Mouse (Mus musculus): ENCODE results near the gene Hbb-bs. TPM values are rescaled to one million over a fixed set of nuclear protein-coding genes. Genes with fewer than 3 reads are reported as not detected.
A peak's percentile ranks its signal among the peaks of the same experiment; 100 is the strongest.
"Not testable (repeated sequence)": the region's sequence is repeated elsewhere in the genome, so short reads cannot be mapped to it uniquely, and the experiment has no call there.

The Hbb-bs gene
- 1,000 to 10,000 TPM; 1,998 to 3,266 TPM for total RNA-seq (2021)
- long read RNA-seq, experiment 1, transcript Hbb-bs-201 (3 exons, 628 nt): major isoform, 1,213 of 1,263 reads
- long read RNA-seq, experiment 1, transcript Hbb-bs-202 (2 exons, 344 nt): minor isoform, 18 of 1,263 reads
- long read RNA-seq, experiment 1, partial matches to known transcripts: 0 of 1,263 reads
- long read RNA-seq, experiment 1, other reads (novel, unspliced or antisense): 32 of 1,263 reads
- long read RNA-seq, experiment 2, transcript Hbb-bs-201 (3 exons, 628 nt): major isoform, 490 of 529 reads
- long read RNA-seq, experiment 2, transcript Hbb-bs-202 (2 exons, 344 nt): minor isoform, 13 of 529 reads
- long read RNA-seq, experiment 2, partial matches to known transcripts: 1 of 529 reads
- long read RNA-seq, experiment 2, other reads (novel, unspliced or antisense): 25 of 529 reads

DNA sequence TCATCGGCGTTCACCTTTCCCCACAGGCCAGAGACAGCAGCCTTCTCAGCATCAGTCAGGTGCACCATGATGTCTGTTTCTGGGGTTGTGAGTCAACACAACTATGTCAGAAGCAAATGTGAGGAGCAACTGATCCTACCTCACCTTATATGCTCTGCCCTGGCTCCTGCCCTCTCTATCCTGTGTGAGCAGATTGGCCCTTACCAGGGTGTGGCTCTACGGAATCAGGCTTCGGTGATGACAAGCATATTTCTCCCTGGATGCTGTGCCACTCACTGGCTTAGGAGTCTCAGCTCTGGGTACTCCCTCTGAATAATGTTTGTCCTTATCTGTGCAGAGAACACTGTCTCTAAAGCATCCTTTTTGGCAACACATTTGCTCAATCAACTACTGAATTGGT, at the start of gene Hbb-bs:
Gene Hbb-bs (minus strand): TSS at position 289 of the 400 bp plus-strand sequence.
- no peak for DNase-seq

DNA sequence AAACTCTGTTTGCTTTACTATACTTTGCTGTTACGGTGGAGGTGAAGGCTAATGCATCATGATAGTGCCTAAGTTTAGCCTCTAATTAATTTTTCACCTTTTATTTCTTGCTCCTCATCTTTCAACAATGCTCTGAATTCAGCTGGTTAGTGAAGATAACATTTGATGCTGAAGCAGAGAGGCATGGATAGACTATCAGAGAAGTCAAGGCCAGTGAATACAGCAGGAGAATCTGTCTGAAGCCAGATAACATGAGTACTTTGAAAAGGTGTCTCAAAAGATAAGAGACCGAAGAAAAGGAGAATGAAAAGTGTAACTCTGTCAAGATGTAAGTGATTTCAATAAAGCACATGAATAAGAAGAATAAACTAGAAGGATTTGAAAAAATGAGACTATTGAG, 49.2 kb upstream of the Hbb-bs start:
- DNase-seq: no peak

DNA sequence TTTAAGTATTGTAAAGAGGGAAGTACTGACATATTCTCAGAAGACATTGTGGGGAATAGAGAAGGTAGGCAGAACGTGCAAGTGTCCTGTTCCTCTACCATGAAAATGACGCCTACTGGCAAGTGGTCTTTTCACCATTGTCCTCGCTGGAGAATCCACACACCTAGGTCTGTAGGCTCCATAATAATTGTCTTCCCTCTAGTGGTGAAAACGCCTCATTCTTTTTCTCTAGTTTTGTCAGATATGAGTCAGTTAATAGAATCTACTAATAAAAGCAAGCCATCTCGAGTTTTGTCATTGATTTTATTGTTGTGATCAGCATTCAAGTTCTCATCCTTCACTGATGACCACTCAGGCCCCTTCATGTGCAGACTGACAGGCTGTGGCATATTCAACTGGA, 46.6 kb upstream of the Hbb-bs start:
- DNase-seq: no peak

DNA sequence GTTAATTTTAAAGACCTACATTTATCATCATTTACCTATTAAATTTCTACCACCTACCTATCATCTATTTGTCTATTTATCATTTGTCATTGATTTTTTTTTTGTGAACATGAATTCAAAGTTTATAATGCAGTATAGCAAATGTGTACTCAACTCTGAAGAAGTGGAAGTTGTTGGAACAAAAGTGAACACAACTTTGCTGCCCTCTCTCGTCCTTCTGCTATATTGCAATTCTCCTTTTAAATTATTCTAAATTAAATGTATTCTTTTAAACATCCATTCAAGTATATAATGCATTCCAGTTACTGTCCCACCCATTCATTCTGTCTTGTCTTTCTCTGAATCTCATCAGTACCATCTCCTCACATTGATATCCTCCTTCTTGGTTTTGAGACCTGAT, 45.2 kb upstream of the Hbb-bs start:
- DNase-seq: no peak

DNA sequence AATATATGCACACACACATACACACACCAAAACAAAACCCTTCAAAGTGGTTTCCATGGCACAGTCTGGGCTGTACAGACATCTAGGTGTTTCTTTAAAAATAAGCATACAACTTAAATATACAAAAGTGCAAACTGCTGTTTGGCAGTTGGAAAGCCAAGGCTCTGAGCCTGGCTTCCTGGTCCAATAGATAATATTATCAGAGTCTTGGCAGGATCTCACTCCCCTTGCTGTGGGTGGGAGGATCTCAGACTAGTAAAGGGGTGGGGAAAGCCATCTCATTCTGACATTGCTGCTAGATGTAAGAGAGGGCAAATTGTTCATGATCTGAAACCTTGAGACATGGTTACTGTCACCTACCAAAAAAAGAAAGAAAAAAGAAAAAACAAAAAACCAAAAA, 42.8 kb upstream of the Hbb-bs start:
- no peak for DNase-seq

DNA sequence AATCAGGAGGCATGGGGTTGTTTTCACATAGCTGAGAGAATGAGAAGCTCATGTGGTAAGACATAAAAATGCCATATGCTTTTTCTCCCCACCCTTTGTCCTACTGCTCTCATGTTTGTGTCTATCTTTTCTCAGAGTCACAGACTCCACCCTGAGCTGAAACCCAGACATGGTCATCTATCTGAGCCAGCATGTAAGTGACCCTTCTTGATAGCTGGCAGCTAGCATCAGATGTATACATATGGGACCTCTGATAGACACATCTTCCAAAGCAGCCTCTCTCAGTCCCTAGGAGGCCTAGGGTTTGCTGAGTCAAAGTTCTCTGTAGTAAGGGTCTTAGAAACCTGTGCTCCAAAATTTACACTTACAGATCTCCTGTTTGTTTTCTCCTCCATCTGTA, 37.8 kb upstream of the Hbb-bs start:
- DNase-seq: no peak

DNA sequence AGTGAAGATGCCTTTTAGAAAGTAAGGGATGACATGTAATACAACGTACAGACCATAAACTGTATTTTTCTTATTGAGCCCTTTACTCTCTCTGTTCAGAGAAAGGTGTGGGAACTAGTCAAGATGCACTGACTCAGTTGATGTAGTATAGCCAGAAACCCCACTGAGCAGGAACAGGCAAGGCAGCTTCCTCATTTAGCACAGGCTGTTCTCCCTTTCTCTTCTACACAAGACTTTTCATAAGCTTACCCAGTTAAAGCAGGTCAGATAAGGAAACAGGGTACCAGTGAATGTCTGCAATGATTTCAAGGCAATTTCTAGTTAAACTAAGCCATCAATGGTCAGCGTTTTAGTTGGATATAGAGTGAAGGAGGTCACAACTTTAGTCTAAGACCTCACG, 33.6 kb upstream of the Hbb-bs start:
- no peak for DNase-seq

DNA sequence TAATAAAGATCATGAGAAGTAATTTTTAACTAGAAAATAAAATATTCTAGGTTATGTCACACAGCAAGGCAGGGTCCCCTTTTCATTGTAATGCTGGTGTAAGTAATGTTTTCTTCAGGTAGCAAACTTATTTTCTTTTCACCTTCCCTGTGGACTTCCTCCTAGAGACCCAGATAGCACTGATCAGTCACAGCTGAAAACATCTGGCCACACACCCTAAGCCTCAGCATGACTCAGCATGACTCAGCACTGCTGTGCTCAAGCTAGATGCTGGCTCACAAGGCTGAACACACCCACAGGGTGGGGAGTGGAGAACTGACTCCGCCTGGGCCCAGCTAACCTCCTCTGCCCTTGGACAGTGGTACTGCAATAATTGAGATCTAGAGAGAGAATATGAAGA, 33.0 kb upstream of the Hbb-bs start:
- DNase-seq: peak; percentile 79

DNA sequence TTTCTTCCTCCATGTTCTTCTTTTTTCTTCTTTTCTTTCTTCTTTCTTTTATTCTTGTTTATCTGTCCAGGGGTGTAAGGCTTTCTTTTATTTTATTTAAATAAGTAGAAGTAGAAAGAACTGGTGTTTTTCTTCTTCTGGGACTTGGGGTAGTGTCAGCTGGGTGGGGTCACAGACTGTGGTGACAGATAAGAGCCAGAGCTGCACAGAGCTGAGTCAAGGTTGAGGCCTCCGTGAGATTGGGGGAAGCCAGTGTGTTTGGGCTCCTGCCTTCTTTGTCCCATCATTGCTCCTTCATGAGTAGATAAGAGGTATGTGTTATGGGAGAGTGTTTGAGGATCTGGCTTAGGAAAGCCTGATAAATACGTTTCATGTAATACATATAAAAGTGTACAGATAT, 31.2 kb upstream of the Hbb-bs start:
- no peak for DNase-seq

DNA sequence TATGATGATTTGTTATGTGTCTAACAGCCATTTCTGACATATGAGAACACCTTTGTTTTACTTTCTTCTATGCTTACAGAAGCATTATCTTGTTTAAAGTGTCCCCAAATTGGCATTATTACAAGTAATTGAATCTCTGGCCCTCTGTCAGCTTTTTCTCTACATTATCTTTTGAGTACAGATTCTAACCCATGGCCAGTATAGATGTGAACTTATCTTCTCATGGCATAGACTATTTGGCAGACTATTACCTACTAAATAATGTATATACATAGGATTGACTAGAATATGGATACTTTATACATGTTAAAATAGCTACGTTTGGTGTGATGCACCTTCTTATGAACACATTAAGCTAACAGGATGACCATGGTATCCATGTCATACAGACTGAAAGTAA, 26.8 kb upstream of the Hbb-bs start:
- DNase-seq: no peak

DNA sequence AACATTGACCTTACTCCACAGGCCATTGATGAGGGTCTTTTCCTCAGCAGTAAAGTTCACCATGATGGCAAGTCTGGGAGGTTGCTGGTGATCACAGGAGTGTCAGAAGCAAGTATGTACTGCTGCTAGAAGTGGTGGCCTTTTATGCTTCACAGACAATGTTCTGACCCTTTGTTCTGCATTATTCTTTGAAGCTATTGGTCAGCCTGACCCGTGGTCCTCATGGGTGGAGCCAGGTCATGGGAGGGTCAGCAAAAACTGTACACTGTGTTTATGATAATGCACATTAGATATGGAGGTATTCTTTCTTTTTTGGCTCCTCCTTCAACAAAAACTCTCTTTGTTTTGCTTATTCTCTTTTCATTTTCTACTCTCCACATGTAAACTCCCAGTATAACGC, 25.2 kb upstream of the Hbb-bs start, which contains the start of gene Hbb-y:
Gene Hbb-y (minus strand): TSS at position 127 of the 400 bp plus-strand sequence.
- no peak for DNase-seq

DNA sequence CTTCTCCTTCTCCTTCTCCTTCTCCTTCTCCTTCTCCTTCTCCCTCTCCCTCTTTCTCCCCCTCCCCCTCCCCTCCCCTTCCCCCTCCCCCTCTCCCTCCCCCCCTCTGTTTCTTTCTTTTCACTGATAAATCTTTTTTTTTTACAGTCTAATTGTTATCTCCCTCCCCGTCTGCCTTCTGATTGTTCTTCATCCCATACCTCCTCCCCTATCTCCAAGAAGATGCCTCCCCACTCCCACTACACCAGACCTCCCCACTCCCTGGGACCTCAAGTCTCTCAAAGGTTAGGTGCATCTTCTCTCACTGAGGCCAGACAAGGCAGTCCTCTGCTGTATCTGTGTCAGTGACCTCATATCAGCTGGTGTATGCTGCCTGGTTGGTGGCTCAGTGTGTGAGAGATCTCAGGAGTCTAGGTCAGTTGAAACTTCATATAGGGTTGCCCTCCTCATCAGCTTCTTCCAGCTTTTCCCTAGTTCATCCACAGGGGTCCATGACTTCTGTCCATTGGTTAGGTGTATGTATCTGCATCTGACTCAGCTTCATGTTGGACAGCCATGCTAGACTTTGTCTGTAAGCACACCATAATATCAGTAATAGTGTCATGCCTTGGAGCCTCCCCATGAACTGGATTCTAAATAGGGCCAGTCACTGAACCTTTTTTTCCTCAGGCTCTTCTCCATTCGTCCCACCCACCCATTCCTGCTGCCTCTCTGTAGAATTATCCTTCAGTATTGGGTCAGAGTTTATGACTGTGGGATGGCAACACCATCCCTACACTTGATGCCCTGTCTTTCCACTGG, 16.8 kb upstream of the Hbb-bs start:
- no peak for DNase-seq

DNA sequence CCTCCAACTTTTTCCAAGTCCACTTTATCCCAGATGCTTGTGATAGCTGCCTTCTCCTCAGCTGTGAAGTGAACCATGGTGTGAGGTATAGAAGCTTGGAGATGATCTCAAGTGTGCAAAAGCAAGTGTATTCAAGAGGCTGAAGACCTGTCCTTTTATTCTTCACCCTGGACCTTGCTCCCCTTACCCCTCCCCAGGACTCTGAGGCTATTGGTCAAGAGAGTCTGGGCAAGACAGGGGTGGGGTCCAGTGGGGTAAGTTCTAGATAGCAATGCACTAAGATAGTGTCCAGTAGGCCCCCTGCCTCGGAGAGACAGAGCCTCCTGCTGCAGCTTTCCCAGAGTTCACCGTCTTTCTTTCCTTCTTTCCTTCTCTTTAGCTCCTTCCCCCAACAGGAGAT, 15.1 kb upstream of the Hbb-bs start, which contains the start of gene Hbb-bh1:
Gene Hbb-bh1 (minus strand): TSS at position 131 of the 400 bp plus-strand sequence.
- DNase-seq: no peak

DNA sequence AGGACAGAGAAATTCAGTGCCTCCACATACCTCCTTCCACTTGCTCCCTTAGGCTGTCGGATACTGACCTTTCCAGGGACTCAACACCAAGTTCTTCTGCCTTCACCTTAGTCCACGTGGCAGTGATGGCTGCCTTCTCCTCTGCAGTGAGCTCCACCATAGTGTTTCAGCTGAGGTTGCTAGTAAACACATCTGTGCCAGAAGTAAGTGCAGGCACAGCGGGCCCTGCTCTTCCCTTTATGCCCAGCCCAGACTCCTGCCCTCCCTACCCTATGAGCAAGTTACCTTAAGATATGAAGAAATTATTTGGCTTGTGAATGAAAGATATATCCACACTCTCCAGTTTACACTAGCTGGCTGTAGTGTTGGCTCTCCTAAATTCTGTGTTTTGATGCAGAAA, 12.4 kb upstream of the Hbb-bs start, which contains the start of gene Hbb-bh2:
Gene Hbb-bh2 (minus strand): TSS at position 253 of the 400 bp plus-strand sequence.
- DNase-seq: no peak

DNA sequence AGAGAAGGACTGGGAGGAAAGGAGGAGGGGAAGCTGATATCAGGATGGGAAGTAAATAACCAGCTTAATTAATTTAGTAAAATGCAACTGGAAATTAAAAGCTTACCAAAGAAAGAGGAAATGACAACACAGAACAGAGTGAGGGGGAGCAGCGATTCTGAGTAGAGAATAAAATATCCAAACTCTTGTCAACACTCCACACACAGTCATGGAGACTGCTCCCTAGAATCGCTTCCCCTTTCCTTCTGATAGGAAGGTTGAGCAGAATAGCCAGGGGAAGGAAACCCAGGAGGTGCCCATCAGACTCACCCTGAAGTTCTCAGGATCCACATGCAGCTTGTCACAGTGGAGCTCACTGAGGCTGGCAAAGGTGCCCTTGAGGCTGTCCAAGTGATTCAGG, 757 bp downstream of the Hbb-bs start:
- not testable (repeated sequence) for DNase-seq

DNA sequence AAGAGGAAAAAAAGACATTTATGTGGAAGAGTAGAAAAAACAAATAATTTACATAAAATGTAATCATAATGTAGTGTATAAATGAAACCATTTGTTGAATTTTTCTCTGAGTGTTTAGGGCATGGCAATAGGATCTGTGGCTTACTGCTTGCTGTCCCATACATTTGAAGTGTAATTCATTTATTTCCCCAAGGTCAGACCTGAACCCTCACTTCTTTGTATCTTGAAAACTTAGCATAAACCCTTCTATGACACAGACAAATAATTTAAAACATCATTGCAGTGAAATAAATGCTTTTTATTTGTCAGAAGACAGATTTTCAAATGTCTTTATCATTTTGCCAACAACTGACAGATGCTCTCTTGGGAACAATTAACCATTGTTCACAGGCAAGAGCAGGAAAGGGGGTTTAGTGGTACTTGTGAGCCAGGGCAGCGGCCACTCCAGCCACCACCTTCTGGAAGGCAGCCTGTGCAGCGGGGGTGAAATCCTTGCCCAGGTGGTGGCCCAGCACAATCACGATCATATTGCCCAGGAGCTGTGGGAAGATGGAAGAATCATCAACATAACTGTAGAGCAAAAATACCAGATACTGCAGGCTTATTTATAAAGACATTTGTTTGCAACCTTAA, 1.5 kb downstream of the Hbb-bs start:
- no peak for DNase-seq

DNA sequence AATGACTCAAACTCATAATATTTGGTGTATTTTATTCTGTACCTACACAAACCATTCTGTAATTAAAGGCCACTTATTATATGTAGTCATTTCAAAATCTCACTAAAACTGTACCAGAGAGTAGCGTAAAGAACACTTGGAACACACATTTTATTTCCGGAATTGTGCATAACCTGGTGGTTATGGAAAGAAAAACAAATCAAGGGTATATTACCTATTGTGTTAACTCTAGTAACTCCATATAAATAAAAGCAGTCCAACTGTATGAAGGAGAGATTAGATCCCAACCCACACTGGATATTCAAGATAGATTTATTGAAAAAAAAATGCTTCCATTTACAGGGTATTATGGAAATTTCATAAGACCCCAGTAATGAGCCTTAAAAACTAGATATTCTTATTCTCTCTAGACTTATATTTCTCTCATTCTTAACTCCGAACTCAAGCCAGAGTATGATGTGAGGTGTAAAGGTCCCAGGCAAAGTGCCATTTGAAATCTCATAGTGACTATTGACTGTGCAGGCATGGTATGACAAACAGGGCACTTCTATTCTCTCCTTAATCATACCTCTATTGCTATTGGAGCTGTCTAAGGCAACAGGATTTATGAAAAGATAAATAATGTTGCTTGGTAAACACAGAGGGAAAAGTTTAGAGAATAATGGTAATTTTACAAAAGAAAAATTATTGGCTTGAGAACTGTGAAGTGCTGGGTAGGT, 2.2 kb downstream of the Hbb-bs start:
- no peak for DNase-seq

DNA sequence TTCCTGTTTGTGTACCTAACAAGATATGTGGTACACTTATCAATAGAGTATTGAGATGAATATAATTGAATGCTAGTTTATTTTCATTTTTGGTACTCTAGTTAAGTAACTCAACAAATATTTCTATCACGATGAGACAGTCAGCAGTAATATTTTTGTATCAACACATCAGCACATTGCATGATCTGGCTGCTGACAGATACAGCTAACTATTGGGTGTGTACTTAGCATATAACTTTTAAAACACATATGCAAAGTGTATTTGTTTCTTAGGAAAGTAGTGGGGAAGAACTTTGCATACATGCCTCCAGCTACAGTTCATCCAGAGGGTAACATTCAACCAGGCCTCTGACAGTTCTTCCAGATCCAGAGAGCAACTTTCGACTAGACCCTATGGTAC, 3.3 kb downstream of the Hbb-bs start:
- DNase-seq: no peak

DNA sequence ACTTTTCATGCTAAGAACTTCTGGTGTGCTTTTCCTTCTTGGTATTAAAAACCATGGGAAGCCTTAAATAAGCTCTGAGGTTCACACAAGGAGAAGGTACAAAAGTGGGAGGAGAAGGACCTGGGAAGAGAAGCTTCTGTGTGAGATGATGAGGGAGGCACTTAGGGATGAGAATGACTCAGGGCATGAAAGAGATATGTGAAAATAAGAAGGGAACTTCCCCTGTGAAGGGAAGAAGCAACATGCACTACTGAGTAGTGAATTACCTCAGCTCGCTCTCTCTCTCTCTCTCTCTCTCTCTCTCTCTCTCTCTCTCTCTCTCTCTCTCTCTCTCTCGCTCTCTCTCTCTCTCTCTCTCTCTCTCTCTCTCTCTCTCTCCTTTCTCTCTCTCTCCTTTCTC, 12.8 kb downstream of the Hbb-bs start:
- DNase-seq: not testable (repeated sequence)

DNA sequence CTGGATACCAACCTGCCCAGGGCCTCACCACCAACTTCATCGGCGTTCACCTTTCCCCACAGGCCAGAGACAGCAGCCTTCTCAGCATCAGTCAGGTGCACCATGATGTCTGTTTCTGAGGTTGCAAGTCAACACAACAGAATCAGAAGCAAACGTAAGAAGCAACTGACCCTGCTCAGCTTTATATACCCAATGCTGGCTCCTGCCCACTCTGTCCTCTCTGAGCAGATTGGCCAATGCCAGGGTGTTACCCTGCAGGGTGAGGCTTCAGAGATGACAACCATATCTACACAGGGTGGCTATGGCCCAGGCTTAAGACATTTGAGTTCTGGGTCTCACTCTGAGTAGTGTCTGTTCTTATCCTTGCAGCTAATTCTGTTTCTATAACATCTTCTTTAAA, 14.1 kb downstream of the Hbb-bs start, which contains the start of gene Hbb-bt:
Gene Hbb-bt (minus strand): TSS at position 231 of the 400 bp plus-strand sequence.
- no peak for DNase-seq

DNA sequence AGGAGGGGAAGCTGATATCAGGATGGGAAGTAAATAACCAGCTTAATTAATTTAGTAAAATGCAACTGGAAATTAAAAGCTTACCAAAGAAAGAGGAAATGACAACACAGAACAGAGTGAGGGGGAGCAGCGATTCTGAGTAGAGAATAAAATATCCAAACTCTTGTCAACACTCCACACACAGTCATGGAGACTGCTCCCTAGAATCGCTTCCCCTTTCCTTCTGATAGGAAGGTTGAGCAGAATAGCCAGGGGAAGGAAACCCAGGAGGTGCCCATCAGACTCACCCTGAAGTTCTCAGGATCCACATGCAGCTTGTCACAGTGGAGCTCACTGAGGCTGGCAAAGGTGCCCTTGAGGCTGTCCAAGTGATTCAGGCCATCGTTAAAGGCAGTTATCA, 14.7 kb downstream of the Hbb-bs start:
- DNase-seq: not testable (repeated sequence)

DNA sequence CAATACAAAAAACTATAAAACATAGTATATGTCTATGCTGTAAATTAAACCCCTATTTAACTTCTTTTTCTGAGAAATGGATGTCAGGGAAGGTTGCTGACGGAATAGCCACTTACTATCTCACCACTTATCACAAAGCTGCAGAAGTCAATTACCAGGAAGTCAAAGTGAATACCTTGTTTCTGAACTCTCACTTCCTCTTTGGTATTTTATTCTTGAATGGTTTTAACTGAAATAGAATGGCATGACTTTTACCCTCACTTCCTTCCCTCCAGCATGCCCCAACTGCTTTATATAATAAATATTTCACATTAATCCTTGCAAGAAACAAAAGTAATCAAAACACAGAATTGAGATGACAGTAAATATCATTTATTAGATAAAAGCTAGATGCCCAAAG, 15.7 kb downstream of the Hbb-bs start:
- DNase-seq: no peak
